ENCODE assay signal across 23 mouse cellular contexts in the genomic region with DNA sequence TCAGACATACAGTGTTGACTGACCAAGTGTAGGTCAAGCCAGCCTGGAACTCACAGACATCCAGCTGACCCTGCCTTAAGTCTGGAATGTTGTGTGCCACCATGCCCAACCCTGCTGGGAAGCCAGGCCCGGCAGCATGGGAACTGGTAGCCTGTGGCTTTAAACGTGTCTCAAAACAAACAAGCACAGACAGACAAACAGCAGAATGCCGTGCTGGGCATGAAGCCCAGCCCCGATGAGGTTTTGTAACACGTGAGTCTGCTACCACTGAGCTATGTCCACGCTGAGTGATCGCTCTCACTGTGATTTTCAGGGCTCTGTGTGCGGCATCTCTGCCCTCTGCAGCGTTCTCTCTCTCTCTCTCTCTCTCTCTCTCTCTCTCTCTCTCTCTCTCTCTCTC. TPM values are rescaled to one million over a fixed set of nuclear protein-coding genes. Genes with fewer than 3 reads are reported as not detected.
A peak's percentile ranks its signal among the peaks of the same experiment; 100 is the strongest.
DNase-seq lines count a peak whose midpoint lies in the region; ATAC-seq and TF ChIP-seq lines count a peak whose summit lies in the region.
"Had no signal": no experiment of that assay in that cellular context is flagged by ENCODE, and none has a peak within 500 bp of the region (broad histone marks: within the 10 kb centered on the region; RNA-seq: fewer than 3 reads in every experiment).

No protein-coding gene starts in this region.

- peaks cover 4% of the 10 kb centered on the region; the same call in 1 of the 2 replicates for H3K36me3 ChIP-seq in liver, adult 2 months (ENCODE audit: control insufficient read depth, insufficient read depth, low read length)
- H3K36me3 ChIP-seq in liver, embryonic 11.5 days (ENCODE audit: control insufficient read depth, insufficient read depth, low read length): peaks cover 27% of the 10 kb centered on the region
- H3K36me3 ChIP-seq in liver, postnatal 0 days (replicated peaks; ENCODE audit: insufficient read depth, low read length): peaks cover 57% of the 10 kb centered on the region

- no peak for TF ChIP-seq EP300 in liver, postnatal 0 days (IDR thresholded peaks at IDR 0.05; ENCODE audit: low read depth)

- peaks cover 37% of the 10 kb centered on the region for H3K4me1 ChIP-seq in liver, adult 2 months (ENCODE audit: control insufficient read depth, insufficient read depth, low read length)
- no peaks in the 10 kb centered on the region for H3K4me1 ChIP-seq in liver, embryonic 11.5 days (replicated peaks; ENCODE audit: control insufficient read depth, insufficient read depth, low read length)
- H3K4me1 ChIP-seq in liver, postnatal 0 days (ENCODE audit: insufficient read depth): peaks cover 15% of the 10 kb centered on the region
- H3K4me1 ChIP-seq: embryonic facial prominence, embryonic 10.5 days; embryonic facial prominence, embryonic 12.5 days; forebrain, embryonic 13.5 days; forebrain, embryonic 15.5 days had no signal

- no peak overlapping the region for H3K4me3 ChIP-seq in liver, adult 2 months (ENCODE audit: insufficient read depth, low read depth, low read length)
- no peak overlapping the region for H3K4me3 ChIP-seq in liver, embryonic 11.5 days (ENCODE audit: low read depth, low read length)
- H3K4me3 ChIP-seq in liver, postnatal 0 days (ENCODE audit: low read depth, low read length): no peak overlapping the region
- H3K4me3 ChIP-seq: embryonic facial prominence, embryonic 10.5 days; embryonic facial prominence, embryonic 12.5 days; forebrain, embryonic 13.5 days; forebrain, embryonic 15.5 days had no signal

- H3K27ac ChIP-seq in liver, adult 2 months (replicated peaks; ENCODE audit: insufficient read depth, low read depth, low read length): peak overlapping the region; percentile 80
- H3K27ac ChIP-seq in liver, embryonic 11.5 days (ENCODE audit: low read depth, low read length): no peak overlapping the region
- peak overlapping the region; percentile 74 for H3K27ac ChIP-seq in liver, postnatal 0 days (ENCODE audit: low read depth)
- H3K27ac ChIP-seq: embryonic facial prominence, embryonic 12.5 days; forebrain, embryonic 13.5 days; forebrain, embryonic 15.5 days had no signal

- H3K9me3 ChIP-seq in liver, embryonic 11.5 days (ENCODE audit: control insufficient read depth, low read length): no peaks in the 10 kb centered on the region
- no peaks in the 10 kb centered on the region; the same call in 1 of the 2 replicates for H3K9me3 ChIP-seq in liver, postnatal 0 days (ENCODE audit: low read length)
- H3K9me3 ChIP-seq: embryonic facial prominence, embryonic 12.5 days; forebrain, embryonic 15.5 days had no signal

- DNase-seq in liver, adult 2 months (ENCODE audit: extremely low read depth, low read depth, low spot score): peak; percentile 93
- no peak for DNase-seq in liver, embryonic 11.5 days (ENCODE audit: low spot score)
- peak; percentile 60 for DNase-seq in liver, postnatal 0 days
- DNase-seq in liver: no peak
- peak; percentile 23 for DNase-seq in urinary bladder, adult 2 months (ENCODE audit: low spot score)
- DNase-seq in urinary bladder, postnatal 25 days (ENCODE audit: low spot score): no peak
- no peak for DNase-seq in left cerebral cortex, adult 8-10 months (ENCODE audit: low spot score in 2 of 2)
- DNase-seq: adrenal gland, adult 2 months; adrenal gland, postnatal 10 days; adrenal gland, postnatal 25 days; B cell, adult 2 months; cerebellum, adult 11-12 months; cerebellum, adult 2 months; cerebellum, adult 9-10 months; cerebellum, postnatal 25 days had no signal

- H3K4me2 ChIP-seq in liver, embryonic 11.5 days: no peak overlapping the region
- H3K4me2 ChIP-seq in liver, postnatal 0 days (ENCODE audit: low read depth, low read length): no peak overlapping the region
- H3K4me2 ChIP-seq: embryonic facial prominence, embryonic 12.5 days; forebrain, embryonic 13.5 days; forebrain, embryonic 15.5 days had no signal

- no peaks in the 10 kb centered on the region for H3K27me3 ChIP-seq in liver, adult 2 months (ENCODE audit: control insufficient read depth, insufficient read depth, low read length)
- H3K27me3 ChIP-seq in liver, embryonic 11.5 days (replicated peaks; ENCODE audit: control insufficient read depth, insufficient read depth, low read length): no peaks in the 10 kb centered on the region
- H3K27me3 ChIP-seq in liver, postnatal 0 days (ENCODE audit: insufficient read depth, low read length): no peaks in the 10 kb centered on the region
- H3K27me3 ChIP-seq: CH12.LX; embryonic facial prominence, embryonic 12.5 days; forebrain, embryonic 13.5 days; forebrain, embryonic 15.5 days; Patski had no signal

- H3K79me2 ChIP-seq in liver, adult 2 months (ENCODE audit: control insufficient read depth, insufficient read depth, low read length): no peaks in the 10 kb centered on the region

- no peak for ATAC-seq in liver, embryonic 11.5 days (replicated peaks; ENCODE audit: low FRiP score)
- peak; percentile 43 for ATAC-seq in liver, postnatal 0 days
- ATAC-seq: activated CD4-positive, CD25-positive, alpha-beta regulatory T cell, adult 4 months; CD4-positive, CD25-positive, alpha-beta regulatory T cell, adult 4 months; forebrain, embryonic 13.5 days; forebrain, embryonic 15.5 days; Patski had no signal

- peak overlapping the region; percentile 53 for H3K9ac ChIP-seq in liver, adult 2 months (ENCODE audit: low read depth, low read length)
- H3K9ac ChIP-seq in liver, embryonic 11.5 days (ENCODE audit: low read depth, low read length): no peak overlapping the region
- peak overlapping the region; percentile 31; the same call in 1 of the 2 replicates for H3K9ac ChIP-seq in liver, postnatal 0 days (replicated peaks)
- H3K9ac ChIP-seq: embryonic facial prominence, embryonic 12.5 days; forebrain, embryonic 13.5 days; forebrain, embryonic 15.5 days had no signal

- TF ChIP-seq POLR2A in liver, adult 2 months (IDR thresholded peaks at IDR 0.05; ENCODE audit: extremely low read depth, insufficient read depth, low read length): no peak

- 23% methylated on average over 9 of the region's 9 CpGs for WGBS in liver, adult 2 months
- 93% methylated on average over 9 of the region's 9 CpGs for WGBS in liver, embryonic 11.5 days
- 72% methylated on average over 9 of the region's 9 CpGs for WGBS in liver, postnatal 0 days (ENCODE audit: insufficient replicate concordance)

- no peak for TF ChIP-seq CTCF in liver, adult 2 months (IDR thresholded peaks at IDR 0.05; ENCODE audit: low read depth, low read length)
- no peak for TF ChIP-seq CTCF in liver, postnatal 0 days (IDR thresholded peaks at IDR 0.05; ENCODE audit: low read depth)

RNA-seq across cellular contexts. Expression of a gene that starts 7.6 kb away (rescaled TPM):
- total RNA-seq in liver, adult 2 months (2014; rRNA removed): 34.2 and 38.5 TPM in 2 replicates
- 32.0 and 33.6 TPM in 2 replicates for polyA plus RNA-seq in liver, adult 2 months (2012; rRNA removed)
- 47.7 and 49.8 TPM in 2 replicates for polyA plus RNA-seq in liver, embryonic 11.5 days (2014; fragmentation: Nextera tagmentation; extraction: Ambion mirVana)
- 82.2 and 96.5 TPM in 2 replicates for polyA plus RNA-seq in liver, postnatal 0 days (2015; fragmentation: Nextera tagmentation; extraction: Ambion mirVana)
- 20.4 and 36.8 TPM in 2 replicates for polyA plus RNA-seq in urinary bladder, adult 2 months (2012; rRNA removed)
- total RNA-seq in left cerebral cortex, adult 8-10 months (2022): 10 to 100 TPM; 21.7 to 26.5 (median 23.4) TPM

RNA-seq across cellular contexts. Expression of a gene that starts 9.6 kb away (rescaled TPM):
- 179 and 187 TPM in 2 replicates for total RNA-seq in liver, adult 2 months (2014; rRNA removed)
- 266 and 291 TPM in 2 replicates for polyA plus RNA-seq in liver, adult 2 months (2012; rRNA removed)
- polyA plus RNA-seq in liver, embryonic 11.5 days (2014; fragmentation: Nextera tagmentation; extraction: Ambion mirVana): 97.1 and 104 TPM in 2 replicates
- 351 and 364 TPM in 2 replicates for polyA plus RNA-seq in liver, postnatal 0 days (2015; fragmentation: Nextera tagmentation; extraction: Ambion mirVana)
- 64.9 and 79.9 TPM in 2 replicates for polyA plus RNA-seq in urinary bladder, adult 2 months (2012; rRNA removed)
- total RNA-seq in left cerebral cortex, adult 8-10 months (2022): 10 to 100 TPM; 35.7 to 39.3 (median 37.6) TPM

RNA-seq across cellular contexts. Expression of a gene that starts 16.5 kb away (rescaled TPM):
- 21.8 and 25.9 TPM in 2 replicates for total RNA-seq in liver, adult 2 months (2014; rRNA removed)
- polyA plus RNA-seq in liver, adult 2 months (2012; rRNA removed): 113 and 116 TPM in 2 replicates
- polyA plus RNA-seq in liver, embryonic 11.5 days (2014; fragmentation: Nextera tagmentation; extraction: Ambion mirVana): 104 and 106 TPM in 2 replicates
- 54.2 and 55.5 TPM in 2 replicates for polyA plus RNA-seq in liver, postnatal 0 days (2015; fragmentation: Nextera tagmentation; extraction: Ambion mirVana)
- polyA plus RNA-seq in urinary bladder, adult 2 months (2012; rRNA removed): 55.2 and 63.6 TPM in 2 replicates
- total RNA-seq in left cerebral cortex, adult 8-10 months (2022): 10 to 100 TPM; 77.5 to 92.7 (median 82.3) TPM

RNA-seq across cellular contexts. Expression of a gene that starts 31.2 kb away (rescaled TPM):
- total RNA-seq in liver, adult 2 months (2014; rRNA removed): 20.3 and 21.0 TPM in 2 replicates
- 28.8 and 41.0 TPM in 2 replicates for polyA plus RNA-seq in liver, adult 2 months (2012; rRNA removed)
- 96.9 and 106 TPM in 2 replicates for polyA plus RNA-seq in liver, embryonic 11.5 days (2014; fragmentation: Nextera tagmentation; extraction: Ambion mirVana)
- 42.9 and 45.2 TPM in 2 replicates for polyA plus RNA-seq in liver, postnatal 0 days (2015; fragmentation: Nextera tagmentation; extraction: Ambion mirVana)
- 41.4 and 46.9 TPM in 2 replicates for polyA plus RNA-seq in urinary bladder, adult 2 months (2012; rRNA removed)
- total RNA-seq in left cerebral cortex, adult 8-10 months (2022): 10 to 100 TPM; 82.0 to 99.8 (median 91.3) TPM

RNA-seq across cellular contexts. Expression of a gene that starts 35.4 kb away (rescaled TPM):
- 45.7 and 46.4 TPM in 2 replicates for total RNA-seq in liver, adult 2 months (2014; rRNA removed)
- polyA plus RNA-seq in liver, adult 2 months (2012; rRNA removed): 54.9 and 58.7 TPM in 2 replicates
- polyA plus RNA-seq in liver, embryonic 11.5 days (2014; fragmentation: Nextera tagmentation; extraction: Ambion mirVana): 39.6 and 47.7 TPM in 2 replicates
- 45.2 and 50.7 TPM in 2 replicates for polyA plus RNA-seq in liver, postnatal 0 days (2015; fragmentation: Nextera tagmentation; extraction: Ambion mirVana)
- 75.9 and 84.2 TPM in 2 replicates for polyA plus RNA-seq in urinary bladder, adult 2 months (2012; rRNA removed)
- total RNA-seq in left cerebral cortex, adult 8-10 months (2022): 10 to 100 TPM; 33.5 to 54.6 (median 51.0) TPM

Comparison
In these comparisons a context has a peak if more than half of its experiments do, and no peak if none do; other contexts are left out.
1. DNase-seq: peak in liver, adult 2 months (single experiment), liver, postnatal 0 days (single experiment) and urinary bladder, adult 2 months (single experiment); none in liver, embryonic 11.5 days (single experiment), liver (single experiment), urinary bladder, postnatal 25 days (single experiment) and left cerebral cortex, adult 8-10 months (0 of 2).